Mouse (Mus musculus): ENCODE measurements around the gene Arid5b. TPM values are rescaled to one million over a fixed set of nuclear protein-coding genes. Genes with fewer than 3 reads are reported as not detected.

The Arid5b gene
- total RNA-seq, 2 experiments from 2014 or later = 32.3 to 35.0 TPM

DNA sequence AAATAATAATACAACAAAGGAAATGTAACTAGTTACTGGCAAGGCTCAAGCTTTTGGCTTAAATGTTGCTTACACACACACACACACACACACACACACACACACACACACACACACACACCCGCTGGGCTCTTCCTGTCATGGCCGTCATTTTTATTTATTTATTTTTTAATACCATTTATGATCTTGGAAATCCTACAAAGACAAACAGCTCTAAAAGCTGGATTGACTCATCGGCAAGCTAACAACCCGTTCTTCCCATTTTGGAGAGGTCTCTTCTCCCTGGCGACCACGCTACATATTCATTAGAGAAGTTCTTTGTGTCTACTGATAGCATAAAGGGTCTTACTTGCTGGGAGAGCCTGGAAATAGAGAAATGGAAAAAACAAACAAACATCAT lies 138.2 kb downstream of the Arid5b start:
- no peak for DNase-seq (ENCODE audit: low spot score in 2 of 2)

- no peak for DNase-seq (ENCODE audit: low spot score in 2 of 2)
Measured at GRCm38 (mm10) chr10:68138123-68138522, 140.4 kb downstream of the Arid5b start.

DNA sequence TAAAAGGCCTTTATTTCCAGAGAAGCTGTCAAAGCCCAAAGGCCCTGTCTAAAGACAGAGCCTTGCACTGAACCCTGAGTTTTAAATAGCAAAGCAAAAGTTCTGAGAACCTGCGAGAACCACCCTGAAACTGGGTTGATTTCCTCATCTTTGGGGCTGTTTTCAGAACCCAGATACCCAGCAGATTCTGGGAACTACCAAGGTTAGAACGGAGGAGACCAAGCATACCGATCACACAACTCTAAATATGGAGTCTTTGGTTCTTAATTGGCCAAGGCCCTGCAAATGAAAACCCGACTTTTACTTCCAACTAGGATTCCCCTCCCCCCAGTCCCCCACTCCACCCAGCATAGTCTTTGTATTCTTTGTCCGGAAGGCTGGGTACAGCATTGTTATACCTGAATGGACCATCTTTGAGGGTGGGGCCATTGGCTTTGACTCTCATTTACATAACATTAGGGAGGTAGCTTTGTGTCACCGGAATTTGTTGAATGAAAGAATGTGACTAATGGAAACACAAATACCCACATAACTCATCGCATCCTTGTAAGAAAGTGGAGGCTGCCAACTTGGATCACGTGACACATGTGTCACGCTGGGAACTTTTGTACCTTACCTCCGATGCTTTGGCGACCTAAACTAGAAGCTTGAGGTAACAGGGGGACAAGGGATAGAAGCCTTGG lies 141.2 kb downstream of the Arid5b start:
- no peak for DNase-seq (ENCODE audit: low spot score in 2 of 2)

- peak; percentile 83 to 87 for DNase-seq (ENCODE audit: low spot score in 2 of 2)
Measured at GRCm38 (mm10) chr10:68136480-68137083, 142.0 kb downstream of the Arid5b start.

GRCm38 (mm10) chr10:68136051-68136450 lies 142.5 kb downstream of the Arid5b start:
- DNase-seq (ENCODE audit: low spot score in 2 of 2) = no peak

GRCm38 (mm10) chr10:68135416-68135815 lies 143.1 kb downstream of the Arid5b start:
- no peak for DNase-seq (ENCODE audit: low spot score in 2 of 2)

DNA sequence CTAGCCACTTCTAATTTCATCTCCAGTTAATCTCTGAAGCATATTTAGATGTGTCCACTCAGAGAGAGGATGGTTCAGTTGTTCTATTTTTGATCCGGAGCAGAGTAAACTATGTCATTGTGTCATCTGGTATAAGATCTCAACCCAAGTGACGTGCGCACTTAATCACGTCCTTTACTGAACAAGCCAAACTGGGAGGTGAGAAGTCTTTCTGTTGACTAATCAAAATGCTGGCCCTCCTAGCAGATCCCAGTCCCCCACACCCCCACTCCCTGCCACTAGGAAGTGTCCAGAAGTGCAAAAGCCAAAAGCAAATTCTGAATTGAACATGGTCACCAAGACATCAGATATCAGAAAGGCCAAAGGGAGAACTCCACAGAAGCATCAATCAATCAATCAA lies 144.0 kb downstream of the Arid5b start:
- no peak for DNase-seq (ENCODE audit: low spot score in 2 of 2)

DNA sequence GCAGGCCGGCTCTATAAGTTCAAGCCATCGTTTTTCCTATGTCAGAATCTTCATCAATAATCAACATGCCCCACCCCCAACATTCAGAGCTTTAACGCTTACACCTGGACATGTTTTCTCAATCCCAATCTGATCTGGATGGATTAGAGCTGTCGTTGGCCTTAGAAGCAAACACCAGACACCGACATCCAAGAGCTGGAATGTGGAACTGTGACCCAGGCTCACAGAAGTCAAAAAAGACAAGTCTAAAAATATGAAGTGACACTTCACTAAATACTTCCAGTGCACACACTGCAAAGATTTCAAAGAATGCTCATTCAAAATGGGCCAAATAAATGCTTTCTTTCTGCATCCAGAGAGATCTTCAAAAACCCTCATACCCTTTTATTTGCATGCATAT lies 144.5 kb downstream of the Arid5b start:
- no peak for DNase-seq (ENCODE audit: low spot score in 2 of 2)

GRCm38 (mm10) chr10:68132636-68133035 lies 145.9 kb downstream of the Arid5b start:
- no peak for DNase-seq (ENCODE audit: low spot score in 2 of 2)

DNA sequence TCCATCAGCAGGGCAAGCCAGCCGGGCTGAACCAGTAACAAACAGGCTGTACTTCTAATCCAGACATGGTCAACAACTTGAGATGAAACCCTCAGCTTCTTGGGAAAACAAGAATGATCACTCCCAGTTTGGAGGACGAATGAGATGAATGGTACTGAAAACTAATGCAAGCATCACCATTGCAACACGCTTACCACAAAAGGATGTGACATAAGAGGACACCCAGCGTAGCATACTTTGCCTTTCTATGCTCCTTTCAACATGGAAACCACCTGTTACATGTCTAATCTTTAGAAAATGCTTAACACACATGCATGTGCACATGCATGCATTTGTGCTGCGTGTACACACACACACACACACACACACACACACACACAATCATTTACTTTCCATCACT lies 146.4 kb downstream of the Arid5b start:
- DNase-seq (ENCODE audit: low spot score in 2 of 2) = no peak

GRCm38 (mm10) chr10:68129651-68130050 lies 148.9 kb downstream of the Arid5b start:
- DNase-seq (ENCODE audit: low spot score in 2 of 2) = no peak

DNA sequence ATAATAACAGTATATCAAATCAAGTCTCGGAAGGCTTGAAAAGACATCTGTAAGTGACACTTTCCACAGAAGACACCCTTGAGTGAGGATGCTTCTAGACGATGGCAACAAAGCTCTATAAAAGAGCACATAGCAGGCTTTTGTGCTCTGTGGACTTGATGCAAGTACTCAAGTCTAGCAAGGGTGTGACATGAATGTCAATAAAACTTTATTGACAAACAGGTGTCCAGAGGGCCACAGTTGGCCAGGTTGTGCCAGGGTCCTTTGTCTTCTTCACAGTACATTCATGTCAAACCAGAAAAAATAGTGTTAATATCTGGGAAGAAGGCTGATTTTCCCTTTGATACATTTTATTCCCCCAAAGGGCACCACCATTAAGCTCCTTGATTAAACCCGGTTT lies 149.5 kb downstream of the Arid5b start:
- DNase-seq (ENCODE audit: low spot score in 2 of 2) = no peak

DNA sequence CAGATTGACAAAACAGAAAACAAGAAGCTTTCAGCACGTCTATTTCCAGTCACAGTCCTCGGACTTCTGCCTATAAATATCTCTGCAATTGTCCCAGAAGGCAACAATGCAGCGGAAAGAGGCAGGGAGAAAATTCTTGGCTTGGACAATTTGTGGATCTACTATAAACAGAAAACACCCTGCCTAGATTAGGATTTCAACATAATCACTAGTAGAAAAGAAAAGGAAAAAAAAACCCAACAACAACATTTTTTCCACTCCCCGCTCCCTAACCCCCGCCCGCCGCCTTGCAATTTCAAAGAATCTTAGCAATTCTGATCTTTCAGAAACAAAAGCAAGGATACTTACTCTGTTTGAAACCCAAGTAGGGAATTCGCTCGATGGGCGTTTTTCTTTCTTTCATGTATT lies 150.1 kb downstream of the Arid5b start:
- DNase-seq (ENCODE audit: low spot score in 2 of 2) = no peak

GRCm38 (mm10) chr10:68127604-68128256 lies 150.8 kb downstream of the Arid5b start:
- DNase-seq (ENCODE audit: low spot score in 2 of 2) = no peak

GRCm38 (mm10) chr10:68127104-68127503 lies 151.4 kb downstream of the Arid5b start:
- no peak for DNase-seq (ENCODE audit: low spot score in 2 of 2)

DNA sequence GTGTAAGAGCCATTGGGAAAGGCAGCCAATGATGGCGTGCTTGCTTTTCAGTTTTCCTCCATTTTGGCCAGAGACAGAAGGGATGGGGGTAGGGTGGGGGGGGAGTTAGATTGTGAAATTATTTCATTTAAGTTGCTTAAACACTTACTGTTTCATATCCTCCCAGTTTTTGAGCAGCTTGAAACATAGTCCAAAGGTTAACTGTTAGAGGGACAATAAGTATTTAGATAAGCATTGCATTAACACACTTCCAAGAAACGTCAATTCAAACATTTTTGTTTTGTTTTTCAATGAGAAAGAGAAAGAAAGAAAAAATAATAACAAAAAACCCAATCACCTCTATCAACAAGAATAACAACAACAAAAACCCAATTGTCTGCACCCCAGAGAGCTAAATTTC lies 152.0 kb downstream of the Arid5b start:
- no peak for DNase-seq (ENCODE audit: low spot score in 2 of 2)

DNA sequence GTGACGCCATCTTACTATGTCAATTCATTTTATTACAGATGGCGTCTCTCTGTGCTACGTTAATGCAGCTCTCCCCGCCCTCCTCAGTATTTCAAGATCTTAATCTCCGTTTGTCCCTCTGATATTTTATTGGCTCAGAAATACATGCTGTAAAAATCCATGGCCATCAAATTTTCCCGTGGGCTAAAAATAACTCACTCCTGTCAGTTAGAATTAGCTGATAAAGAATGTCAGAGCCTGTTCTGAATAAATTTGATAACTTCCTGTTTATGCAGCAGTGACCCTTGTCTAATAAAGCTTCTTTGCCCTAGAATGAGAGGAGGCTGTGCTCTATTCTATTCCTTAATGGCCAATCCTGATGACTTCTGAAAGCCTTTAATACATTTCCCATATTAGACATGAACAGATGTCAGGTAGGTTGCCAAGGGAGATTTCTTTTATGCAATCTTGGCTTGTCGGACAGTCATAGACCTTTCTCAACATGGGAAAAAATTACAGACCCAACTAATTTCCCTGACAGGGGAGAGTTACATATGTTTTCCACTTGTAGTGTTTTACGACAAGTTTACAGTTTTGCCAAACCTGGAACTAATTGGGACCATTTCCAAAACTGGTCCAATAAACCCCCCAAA lies 152.5 kb downstream of the Arid5b start:
- DNase-seq (ENCODE audit: low spot score in 2 of 2) = no peak

- DNase-seq (ENCODE audit: low spot score in 2 of 2) = no peak
Measured at GRCm38 (mm10) chr10:68124985-68125384, 153.6 kb downstream of the Arid5b start.

- no peak for DNase-seq (ENCODE audit: low spot score in 2 of 2)
Measured at GRCm38 (mm10) chr10:68123446-68123845, 155.1 kb downstream of the Arid5b start.

DNA sequence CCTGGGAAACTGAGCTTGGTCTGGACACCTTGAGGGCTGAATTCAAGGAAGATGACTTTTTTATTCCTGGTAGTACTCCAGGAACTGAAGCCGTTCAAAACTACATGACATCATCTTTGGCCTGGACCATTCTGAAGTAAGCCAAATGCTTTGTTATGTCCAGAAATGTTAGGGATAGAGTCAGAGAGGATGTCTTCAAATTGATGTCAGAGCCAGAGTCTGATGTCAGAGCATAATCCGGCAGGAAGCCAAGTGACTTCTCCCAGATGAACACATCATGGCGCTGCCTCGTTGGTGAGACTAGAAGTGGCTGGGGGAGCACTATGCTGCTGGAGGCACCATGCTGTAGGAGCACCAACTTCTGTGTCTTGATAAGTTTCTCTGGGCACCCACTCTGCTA lies 156.6 kb downstream of the Arid5b start:
- DNase-seq (ENCODE audit: low spot score in 2 of 2) = no peak

DNA sequence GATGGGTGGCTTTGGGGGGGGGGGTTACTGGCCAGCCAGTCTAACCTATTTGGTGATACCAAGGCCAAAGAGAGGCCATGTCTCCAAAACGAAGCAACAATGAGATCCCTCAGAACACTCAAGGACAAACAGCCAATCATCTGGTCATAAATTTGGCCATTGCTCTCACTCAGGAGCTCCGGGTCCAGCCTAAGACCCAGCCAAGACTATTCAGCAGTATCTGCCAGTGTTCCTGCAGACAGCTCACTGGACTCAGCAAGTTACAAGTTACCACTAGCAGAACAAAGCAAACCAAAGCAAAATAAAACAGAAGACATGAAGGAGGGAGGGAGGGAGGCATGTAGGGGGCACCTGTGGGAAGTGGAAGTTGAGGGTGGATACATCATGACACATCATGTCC lies 157.3 kb downstream of the Arid5b start:
- DNase-seq (ENCODE audit: low spot score in 2 of 2) = no peak

GRCm38 (mm10) chr10:68120011-68120410 lies 158.5 kb downstream of the Arid5b start:
- DNase-seq (ENCODE audit: low spot score in 2 of 2) = no peak

Measured in left cerebral cortex, adult 18-20 months (tissue).